Mouse (Mus musculus): ENCODE results near the gene Sh2b3. TPM values are rescaled to one million over a fixed set of nuclear protein-coding genes. Genes with fewer than 3 reads are reported as not detected.
A peak's percentile ranks its signal among the peaks of the same experiment; 100 is the strongest.

The Sh2b3 gene
- total RNA-seq, 4 experiments from 2014 or later: 17.9 to 22.1 (median 19.9) TPM

DNA sequence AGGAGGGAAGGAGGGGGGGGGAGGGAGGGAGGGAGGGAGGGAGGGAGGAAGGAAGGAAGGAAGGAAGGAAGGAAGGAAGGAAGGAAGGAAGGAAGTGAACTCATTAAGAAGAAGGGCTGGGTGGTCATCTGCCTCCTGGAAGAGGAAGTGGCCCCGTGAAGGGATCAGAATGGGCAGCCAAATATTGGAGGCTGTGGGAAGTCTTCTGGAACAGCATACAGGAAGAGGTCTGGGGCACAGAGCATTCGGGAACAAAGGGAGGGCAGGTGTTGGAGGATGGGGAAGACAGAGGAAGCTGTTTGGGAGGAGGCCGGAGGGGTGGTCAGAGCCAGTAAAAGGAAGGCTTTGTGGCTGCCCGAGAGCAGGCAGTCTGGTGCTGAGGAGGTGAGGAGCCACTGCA lies 7.9 kb upstream of the Sh2b3 start:
- no peak for DNase-seq (ENCODE audit: low spot score in 2 of 2)

DNA sequence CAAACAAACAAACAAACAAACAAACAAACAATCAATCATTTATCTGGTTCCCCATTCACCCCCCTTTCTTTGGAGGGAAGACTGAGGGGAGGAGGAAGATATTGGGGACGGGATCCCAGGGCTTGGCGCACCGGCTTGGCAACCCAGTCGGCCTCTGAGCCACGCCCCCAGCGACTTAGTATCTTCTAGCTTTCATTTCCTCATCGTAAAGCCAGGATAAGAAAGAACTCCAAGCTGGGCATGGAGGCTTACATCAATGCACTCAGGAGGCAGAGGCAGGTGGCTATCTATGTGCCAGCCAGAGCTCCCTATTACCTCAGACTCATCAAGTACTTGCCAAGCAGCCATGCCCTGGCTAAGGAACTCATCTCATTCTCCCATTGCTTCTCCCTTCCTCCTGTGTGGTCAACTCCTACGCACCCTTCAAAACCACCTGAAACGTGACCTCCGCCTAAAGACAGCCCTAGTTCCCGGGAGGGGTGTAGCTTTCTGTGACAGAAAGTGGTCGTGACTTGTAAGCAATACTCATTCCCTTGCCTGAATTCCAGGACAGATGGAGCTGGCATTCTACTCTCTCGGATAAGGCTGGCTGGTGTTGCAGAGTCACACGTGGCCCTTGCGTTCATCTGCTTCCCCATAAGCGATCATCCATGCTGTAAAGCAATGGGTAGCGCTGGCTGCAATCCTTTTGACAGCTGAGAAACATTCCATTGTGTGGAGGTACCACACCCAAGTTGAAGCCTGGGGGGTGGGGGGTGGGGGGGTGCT lies 5.9 kb upstream of the Sh2b3 start:
- DNase-seq (ENCODE audit: low spot score in 2 of 2): no peak

DNA sequence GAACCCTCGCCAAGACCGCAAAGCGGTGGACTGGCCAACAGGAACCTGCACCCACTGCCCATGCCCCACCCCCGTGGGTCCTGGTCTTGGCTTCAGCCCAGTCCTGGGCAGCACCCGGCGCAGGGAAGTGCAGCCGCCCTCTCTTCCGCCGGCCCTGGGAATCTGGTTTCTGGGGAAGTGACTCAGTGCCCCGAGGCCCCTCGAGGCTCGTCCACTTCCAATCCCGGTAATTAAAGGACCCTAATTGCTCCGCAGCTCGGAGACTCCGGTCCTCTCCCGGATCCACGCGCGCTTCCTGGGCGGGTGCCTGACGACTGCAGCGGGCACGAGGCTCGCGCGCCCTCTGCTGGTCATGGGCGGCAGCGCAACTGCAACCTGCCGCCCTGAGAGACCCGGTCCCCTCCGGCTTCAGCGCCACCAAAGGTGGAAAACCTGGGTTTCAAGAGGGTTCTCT lies 5.2 kb upstream of the Sh2b3 start:
- DNase-seq (ENCODE audit: low spot score in 2 of 2): peak in 1 of 2 experiments; percentile 73

DNA sequence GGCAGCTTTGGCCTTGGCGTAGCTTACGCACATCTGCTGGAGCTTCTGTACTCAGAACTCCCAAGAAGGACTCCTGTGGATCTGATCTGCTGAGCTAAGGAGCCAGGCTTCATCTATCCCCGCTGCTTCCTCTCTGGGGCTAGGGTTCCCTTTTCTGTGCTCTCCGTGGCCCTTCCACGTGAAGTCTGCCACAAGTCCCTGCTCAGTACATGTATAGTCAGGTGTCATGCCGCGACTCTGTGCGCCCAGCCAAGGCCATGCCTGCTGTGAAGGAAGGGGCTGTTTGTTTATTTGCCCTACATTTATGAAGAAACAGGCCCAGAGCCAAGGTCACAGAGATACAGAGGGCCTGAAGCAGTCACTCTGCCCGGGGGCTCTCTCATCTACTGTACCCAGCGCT lies 4.5 kb upstream of the Sh2b3 start:
- no peak for DNase-seq (ENCODE audit: low spot score in 2 of 2)

- DNase-seq (ENCODE audit: low spot score in 2 of 2): no peak
Observed at GRCm38 (mm10) chr5:121841516-121841915, 4.1 kb upstream of the Sh2b3 start.

GRCm38 (mm10) chr5:121839128-121839473 lies 1.7 kb upstream of the Sh2b3 start:
- DNase-seq (ENCODE audit: low spot score in 2 of 2): no peak

GRCm38 (mm10) chr5:121838341-121839127 lies 1.1 kb upstream of the Sh2b3 start:
- DNase-seq (ENCODE audit: low spot score in 2 of 2): no peak

GRCm38 (mm10) chr5:121836692-121837415 lies 592 bp downstream of the Sh2b3 start:
- peak; percentile 72 to 74 for DNase-seq (ENCODE audit: low spot score in 2 of 2)

DNA sequence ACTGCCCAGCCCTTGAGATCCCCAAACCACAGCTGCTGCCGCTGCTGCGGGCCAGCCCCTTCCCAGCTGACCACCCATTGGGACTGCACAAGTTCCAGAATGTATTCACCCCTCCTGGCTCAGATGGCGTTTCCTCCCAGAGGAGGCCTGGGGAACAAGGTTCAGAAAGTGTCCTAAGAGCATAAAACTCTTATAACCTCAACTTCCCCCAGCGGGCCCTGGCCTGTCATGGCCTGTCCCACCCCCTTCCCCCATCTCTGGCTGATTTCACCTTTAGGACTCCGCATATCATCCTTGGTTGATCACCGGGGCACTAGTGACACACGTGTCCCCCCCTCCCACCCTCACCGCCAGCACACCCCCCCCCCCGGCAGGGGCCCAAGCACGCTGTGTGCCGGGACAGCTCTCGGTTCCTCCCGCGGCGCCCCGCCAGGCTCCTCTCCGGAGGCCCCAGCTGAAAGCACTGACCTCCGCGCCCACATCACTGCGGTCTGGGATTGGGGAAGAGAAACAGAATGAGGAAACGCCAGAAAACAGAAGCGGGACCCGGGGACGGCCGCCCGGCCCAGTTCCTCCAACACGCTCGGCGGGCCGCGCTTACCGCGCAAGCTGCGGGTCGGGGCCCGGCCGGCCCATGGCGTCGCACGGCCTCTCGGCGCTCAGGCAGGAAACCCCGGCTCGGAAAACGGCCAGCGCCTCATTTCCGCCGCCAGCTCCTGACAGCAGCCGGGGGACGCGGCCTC lies 1.3 kb downstream of the Sh2b3 start:
- peak in 1 of 2 experiments; percentile 57 for DNase-seq (ENCODE audit: low spot score in 2 of 2)

- DNase-seq (ENCODE audit: low spot score in 2 of 2): no peak
Observed at GRCm38 (mm10) chr5:121834991-121835747, 2.3 kb downstream of the Sh2b3 start.

DNA sequence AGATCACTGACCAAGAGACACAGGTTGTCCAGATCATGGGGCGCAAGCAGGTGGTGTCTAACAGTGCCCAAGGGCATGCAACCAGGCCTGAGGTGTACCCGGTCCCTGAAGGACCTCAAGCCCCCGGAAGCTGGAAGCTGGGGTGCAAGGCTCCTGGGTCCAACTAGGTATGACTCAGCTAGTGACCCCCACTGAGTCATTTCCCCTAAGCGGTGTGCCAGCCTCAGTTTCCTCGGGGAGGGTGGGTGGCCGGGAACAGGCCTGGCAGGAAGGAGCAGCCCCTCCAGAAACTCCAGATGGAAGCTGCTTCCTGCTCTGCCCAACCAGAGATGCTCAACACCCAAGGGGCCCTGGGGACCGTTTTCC lies 3.2 kb downstream of the Sh2b3 start:
- DNase-seq (ENCODE audit: low spot score in 2 of 2): no peak

GRCm38 (mm10) chr5:121833572-121834240 lies 3.7 kb downstream of the Sh2b3 start:
- no peak for DNase-seq (ENCODE audit: low spot score in 2 of 2)

DNA sequence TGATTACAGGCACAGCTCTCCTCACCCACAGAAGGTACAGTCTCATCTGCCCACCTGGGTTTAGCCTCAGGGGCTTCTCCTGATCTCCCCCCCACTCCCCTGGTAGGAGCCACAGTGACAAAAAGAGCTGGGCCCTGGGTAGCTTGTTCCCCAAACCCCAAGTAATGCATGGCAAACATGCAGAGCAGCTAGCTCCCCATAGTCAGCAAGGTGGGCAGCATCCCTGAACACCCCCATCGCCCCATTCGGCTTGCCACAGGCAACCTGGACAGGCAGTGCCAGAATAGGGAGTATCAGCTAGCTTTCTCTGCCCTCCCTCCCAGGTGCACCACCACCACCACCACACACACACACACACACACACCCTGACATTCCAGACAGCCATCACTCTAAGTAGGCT lies 4.3 kb downstream of the Sh2b3 start:
- DNase-seq (ENCODE audit: low spot score in 2 of 2): no peak

GRCm38 (mm10) chr5:121832376-121833155 lies 4.9 kb downstream of the Sh2b3 start:
- no peak for DNase-seq (ENCODE audit: low spot score in 2 of 2)

GRCm38 (mm10) chr5:121831002-121831601 lies 6.3 kb downstream of the Sh2b3 start:
- DNase-seq (ENCODE audit: low spot score in 2 of 2): no peak

GRCm38 (mm10) chr5:121828491-121829432 lies 8.7 kb downstream of the Sh2b3 start:
- no peak for DNase-seq (ENCODE audit: low spot score in 2 of 2)

- DNase-seq (ENCODE audit: low spot score in 2 of 2): no peak
Observed at GRCm38 (mm10) chr5:121827876-121828275, 9.6 kb downstream of the Sh2b3 start.

DNA sequence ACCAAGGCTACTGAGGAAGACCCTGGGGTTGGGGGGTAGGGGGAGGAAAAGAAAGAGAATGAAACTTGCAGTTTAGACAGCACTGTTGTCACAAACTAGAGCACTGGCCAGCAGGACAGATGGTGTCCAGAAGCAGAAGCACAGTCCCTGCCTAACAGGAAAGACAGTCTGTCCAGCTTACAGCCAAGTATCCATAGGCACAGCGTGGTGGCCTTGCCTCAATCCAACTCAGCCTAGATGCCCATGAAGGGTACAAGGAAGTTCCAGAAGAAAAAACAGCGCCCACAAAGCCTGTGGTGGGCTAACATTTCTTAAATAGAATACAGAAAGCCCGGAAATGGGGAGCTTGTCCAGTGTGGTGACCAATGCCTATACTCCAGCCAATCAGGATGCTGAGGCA lies 11.8 kb downstream of the Sh2b3 start:
- DNase-seq (ENCODE audit: low spot score in 2 of 2): no peak

Measured in left cerebral cortex, adult 8-10 months (tissue).